Mouse (Mus musculus) heart, adult 8-10 months (tissue): ENCODE results near the gene Phlpp1. TPM values are rescaled to one million over a fixed set of nuclear protein-coding genes. Genes with fewer than 3 reads are reported as not detected.
A peak's percentile ranks its signal among the peaks of the same experiment; 100 is the strongest.

Source experiments
- DNase-seq: peaks from one replicate; pipeline ENCODE4 v3.0.0; 2022; ENCODE audit warnings: low spot score
- total RNA-seq, 4 experiments: library from RNA; stranded (reverse); gene quantifications; 2 replicates each; pipeline ENCODE4 v1.2.4; 2022

Phlpp1 gene
- total RNA-seq, 4 experiments from 2014 or later: 15.4 to 17.3 (median 16.4) TPM

DNA sequence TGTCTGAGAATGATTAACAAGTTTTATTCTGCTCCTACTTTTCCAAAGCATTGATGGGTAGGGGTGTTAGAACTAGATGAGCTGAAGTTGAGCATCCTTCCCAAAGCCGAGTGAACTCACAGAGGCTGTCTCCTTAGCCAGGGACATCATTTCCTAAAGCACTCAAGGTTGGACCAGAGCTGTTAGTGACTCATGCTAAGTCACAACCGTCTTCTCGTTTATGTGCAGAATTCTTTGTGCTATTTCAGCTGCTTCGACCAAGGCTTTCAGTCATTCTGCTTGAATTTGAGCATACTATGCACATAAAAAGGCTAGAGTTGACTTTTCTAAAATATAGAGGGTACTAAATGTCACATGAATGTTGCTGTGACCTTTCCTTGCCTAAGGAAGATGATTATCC is 142.9 kb downstream of the Phlpp1 start:
- DNase-seq: no peak

- peak; percentile 78 for DNase-seq
These were observed 145.2 kb downstream of the Phlpp1 start for GRCm38 (mm10) chr1:106316641-106317304.

DNA sequence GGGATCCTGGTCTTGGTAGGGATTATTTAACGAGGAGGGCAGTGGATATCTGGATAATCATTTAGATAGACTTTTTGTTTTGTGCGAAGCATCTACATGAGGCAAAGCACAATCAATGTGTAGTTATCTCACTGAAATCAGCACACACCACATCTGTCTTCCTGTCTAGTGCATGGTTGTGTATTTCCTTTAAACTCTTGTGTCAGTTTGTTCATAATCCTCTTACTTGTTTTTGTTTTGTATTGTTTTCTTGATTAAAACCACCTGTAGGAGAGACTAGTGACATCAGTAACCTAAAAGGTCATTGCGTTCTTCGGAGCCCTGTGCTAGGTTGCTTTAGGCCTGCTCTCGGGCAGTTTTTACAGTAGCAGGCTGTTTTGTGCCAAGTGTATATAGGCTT is 146.8 kb downstream of the Phlpp1 start:
- no peak for DNase-seq

GRCm38 (mm10) chr1:106320583-106320982 is 149.0 kb downstream of the Phlpp1 start:
- DNase-seq: no peak

DNA sequence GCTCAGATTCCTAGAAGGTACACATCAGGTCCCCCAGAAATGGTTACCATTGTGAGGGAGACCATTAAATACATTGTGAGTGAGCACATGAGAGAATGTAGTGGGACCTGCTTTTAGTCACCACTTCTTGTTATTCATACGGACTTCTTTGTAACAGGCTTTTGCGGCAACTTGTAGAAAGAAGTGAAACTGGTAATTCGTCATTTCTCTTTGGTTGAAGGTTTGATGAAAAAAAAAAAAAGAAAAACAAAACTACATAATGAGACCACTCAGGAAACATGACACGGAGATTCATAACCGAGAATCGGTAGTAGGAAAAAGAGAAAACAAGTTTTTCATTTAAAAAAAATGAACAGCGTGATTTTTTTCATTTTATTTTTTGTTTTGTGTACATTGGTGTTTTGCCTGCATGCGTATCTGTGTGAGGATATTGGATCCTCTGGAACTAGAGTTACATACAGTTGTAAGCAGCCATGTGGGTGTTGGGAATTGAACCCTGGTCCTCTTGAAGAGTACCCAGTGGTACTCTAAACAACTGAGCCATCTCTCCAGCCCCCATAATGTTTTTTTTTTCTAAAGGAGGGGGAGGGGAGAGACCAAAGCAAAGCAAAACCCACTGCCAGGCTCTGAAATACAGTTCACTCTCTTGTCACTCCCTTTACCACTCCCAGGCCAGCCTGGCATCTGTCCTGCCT is 150.0 kb downstream of the Phlpp1 start:
- DNase-seq: no peak

GRCm38 (mm10) chr1:106326691-106327090 is 155.1 kb downstream of the Phlpp1 start:
- DNase-seq: no peak

DNA sequence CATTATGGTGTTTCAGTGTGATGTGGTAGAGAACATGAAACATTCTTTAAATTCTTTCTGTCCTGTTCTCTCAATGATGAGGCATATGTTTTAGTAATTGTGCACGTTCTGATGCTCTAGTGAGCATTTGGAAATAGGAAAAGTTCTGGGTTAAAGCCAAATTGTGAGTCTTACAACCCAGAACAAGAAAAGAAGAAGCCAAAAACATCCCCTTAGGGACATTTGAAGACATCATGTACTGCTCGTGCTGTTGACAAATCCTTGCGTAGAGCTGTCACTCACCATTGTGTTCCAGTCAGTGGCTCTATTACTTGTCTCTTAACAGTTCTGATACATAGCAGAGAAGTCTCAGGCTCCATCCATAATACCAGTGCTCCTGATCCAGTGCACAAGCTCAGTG is 170.5 kb downstream of the Phlpp1 start:
- no peak for DNase-seq

DNA sequence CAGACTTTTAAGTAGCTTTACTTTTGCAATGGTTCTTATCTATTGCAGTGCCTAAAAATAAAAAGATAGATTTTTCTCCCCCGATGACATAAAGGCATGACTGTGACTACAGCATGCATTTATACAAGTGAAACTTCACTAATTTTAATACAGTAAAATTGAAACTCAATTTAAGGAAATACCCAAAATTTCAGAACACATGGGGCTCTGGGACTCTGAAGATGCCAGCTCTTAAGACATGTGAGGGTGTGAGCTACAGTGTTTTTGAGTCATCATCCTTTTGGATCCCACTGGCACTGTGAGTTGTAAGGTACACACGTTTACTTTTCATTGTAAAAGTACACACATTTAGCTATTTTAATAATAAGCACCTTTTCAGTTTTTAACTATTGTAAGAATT is 173.7 kb downstream of the Phlpp1 start:
- DNase-seq: no peak

GRCm38 (mm10) chr1:106346776-106347175 is 175.2 kb downstream of the Phlpp1 start:
- no peak for DNase-seq

DNA sequence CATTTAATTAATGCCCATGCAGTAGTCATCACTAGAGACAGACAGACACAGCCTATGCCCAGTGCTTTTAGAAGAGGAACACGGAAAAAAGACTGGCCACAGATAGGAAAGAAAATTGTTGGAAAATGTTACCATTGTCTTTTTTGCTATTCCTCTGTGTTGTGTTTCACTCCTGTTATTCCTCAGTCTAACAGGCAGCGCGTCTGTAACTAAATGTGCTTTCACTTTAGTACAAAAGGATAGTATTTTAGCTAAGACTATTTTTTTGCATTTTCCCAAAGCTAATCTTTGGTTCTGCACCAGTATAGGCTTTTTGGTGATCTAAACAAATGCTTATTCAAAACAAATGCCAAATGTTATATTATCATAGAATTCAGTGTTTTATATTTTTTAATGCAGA is 177.6 kb downstream of the Phlpp1 start:
- DNase-seq: no peak

DNA sequence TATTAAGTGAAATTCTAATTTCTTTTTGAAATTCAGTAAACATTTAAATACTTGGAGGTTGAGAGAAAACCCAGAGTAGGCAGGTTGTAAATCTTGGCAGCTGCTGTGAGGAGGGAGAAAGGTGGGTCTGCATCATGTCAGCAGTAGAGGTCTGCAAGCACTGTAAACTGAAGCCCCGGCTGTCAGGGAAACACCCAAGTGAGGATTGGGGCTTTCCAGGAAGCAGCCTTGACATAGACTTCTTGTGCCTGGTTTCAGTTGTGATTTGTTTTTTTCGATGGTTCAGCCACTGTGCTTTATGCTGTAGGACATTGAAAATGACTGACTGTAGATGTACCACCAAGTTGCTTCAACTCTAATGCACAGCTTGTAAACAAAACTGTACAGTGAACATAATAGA is 180.0 kb downstream of the Phlpp1 start:
- DNase-seq: no peak

DNA sequence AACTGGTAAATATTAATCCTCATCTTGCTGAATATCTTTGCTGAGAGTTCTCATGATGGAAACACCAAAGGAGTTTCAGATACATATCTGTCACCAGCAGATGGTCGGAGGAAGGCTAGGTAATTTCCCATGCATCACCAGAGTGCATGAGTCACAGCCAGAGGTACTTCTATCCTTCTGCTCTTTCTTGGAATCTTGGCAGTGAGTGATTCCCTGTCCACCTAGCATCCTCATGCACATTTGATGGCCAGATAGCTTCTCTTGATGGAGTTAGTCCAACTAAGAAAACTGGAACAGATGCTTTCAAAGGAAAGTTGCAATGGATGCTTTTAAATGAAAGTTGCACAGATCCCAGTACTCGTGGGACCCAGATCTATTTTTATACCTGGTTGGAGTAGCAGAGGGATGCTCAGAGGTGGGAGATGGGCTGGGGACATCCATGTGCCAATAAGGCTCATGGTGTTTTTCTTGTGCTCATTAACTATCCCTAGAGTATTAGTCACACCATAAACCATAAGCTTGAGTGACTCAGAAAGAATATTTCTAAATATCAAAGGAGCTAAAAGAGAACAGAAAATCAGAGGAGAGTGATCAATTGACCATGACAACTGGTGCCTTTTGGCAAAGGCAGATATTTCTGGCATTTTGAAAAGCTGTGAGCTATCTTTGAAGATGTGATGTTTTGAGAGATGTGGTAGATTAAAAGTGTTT is 181.4 kb downstream of the Phlpp1 start:
- no peak for DNase-seq

DNA sequence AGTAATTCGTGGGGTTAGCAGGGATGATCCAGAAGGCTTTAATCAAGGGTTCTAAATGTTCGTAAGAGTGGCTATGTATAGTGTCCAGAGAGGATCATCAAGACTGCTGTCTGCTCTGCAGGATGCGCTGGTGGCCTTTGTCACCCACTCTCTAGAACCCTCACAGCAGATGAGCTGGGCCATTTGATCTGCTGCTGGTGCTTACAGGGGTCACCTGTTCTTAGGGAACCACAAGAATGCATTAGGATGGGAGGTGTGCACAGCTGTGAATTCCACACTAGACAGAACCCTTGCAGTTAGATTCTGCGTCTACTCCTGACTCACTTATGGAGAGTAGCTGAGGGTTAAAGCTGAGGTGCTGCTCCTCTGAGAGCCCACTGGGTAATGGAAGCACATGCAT is 182.4 kb downstream of the Phlpp1 start:
- DNase-seq: no peak

DNA sequence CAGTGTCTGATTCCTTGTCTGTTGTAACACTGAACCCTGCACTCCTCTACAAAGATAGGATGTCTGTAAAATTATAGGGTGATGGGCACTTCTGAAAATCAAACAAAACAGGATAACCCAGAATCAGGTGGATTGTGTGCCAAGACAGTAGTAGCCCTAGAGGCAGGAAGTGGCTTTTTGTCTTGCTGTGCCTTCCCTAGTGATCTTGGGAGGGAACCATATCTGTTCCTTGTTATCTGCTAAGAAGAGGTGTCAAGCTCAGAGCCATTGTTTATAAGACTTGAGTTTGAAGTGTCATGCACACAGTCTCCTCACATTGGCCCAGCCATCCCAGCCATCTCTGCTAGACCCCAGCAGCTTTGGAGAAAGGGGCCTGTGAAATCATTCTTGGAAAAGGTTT is 187.9 kb downstream of the Phlpp1 start:
- no peak for DNase-seq

DNA sequence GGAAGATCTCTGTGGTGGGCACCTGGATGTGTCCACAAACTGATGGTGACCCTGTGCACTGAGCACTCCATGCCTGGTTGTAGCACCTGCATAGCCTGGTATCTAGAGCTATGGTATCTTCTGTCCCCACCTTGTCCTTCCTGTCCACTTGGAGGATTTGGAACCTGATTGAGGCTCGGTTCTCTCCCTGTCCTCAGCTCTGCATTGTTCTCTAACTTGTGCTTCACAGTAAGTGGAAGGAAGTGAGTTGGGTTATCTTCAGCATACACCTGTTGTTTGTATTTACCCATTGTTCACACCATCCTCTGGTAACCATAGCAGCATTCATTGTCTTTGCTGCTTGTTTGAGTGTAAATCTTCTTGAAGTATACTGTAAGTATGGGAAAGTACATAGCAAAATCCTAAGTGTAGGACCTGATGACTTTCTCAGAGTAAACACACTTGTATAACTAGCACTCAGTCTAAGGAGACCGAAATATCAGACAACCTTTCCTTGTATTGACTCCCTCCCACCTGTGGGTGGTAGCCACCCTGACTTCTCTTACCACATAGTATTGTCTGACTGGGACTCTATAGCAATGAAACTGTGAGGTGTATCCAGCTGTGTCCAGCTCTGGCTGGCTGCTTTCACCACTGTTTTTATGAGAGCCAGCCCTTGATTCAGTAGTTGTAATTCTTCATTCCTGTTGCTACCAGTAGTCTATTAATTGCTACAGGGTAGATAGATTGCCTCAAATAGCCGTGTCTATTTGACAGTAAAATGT is 191.5 kb downstream of the Phlpp1 start:
- DNase-seq: peak; percentile 19

GRCm38 (mm10) chr1:106369330-106369729 is 197.8 kb downstream of the Phlpp1 start:
- DNase-seq: no peak

DNA sequence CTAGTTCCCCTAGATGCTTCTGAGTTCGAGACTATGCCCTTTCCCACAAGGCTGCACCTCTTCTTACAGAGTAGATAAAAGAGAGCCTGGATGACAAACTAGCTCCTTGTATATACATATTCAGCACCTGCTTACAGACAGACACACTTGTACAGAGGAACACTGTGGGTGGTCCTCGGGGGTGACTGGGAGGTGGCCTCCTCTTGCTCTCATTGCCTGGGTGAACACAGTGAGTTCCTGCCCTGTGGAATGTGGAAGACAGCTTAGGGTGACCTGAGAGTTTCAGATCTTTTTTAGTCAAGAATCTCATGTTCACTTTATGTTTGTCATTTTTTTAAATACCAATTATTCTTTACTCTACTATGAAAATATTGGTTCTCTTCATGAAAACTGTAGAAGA is 200.9 kb downstream of the Phlpp1 start:
- no peak for DNase-seq

DNA sequence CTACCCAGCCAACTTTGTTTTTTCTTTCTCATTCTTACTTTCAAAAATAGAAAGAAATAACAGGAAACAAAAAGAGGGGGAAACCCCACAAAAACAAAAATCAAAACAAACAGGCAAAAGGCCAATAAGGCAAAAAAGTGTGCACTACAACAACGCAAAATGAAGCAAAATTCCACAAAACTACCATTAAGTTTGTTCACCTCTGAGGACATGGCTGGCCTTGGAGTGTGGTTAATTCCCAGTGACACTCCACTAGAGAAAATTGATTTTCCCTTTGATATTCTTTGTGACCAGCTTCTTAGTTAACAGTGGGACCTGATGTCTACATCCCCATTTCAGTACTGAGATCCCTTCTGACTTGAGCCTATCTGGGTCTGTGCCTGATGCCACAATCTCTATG is 202.1 kb downstream of the Phlpp1 start:
- DNase-seq: no peak

- peak; percentile 19 for DNase-seq
These were observed 202.7 kb downstream of the Phlpp1 start for GRCm38 (mm10) chr1:106374274-106374673.

- no peak for DNase-seq
These were observed 203.4 kb downstream of the Phlpp1 start for GRCm38 (mm10) chr1:106374971-106375370.

- DNase-seq: no peak
These were observed 204.5 kb downstream of the Phlpp1 start for GRCm38 (mm10) chr1:106376003-106376402.

DNA sequence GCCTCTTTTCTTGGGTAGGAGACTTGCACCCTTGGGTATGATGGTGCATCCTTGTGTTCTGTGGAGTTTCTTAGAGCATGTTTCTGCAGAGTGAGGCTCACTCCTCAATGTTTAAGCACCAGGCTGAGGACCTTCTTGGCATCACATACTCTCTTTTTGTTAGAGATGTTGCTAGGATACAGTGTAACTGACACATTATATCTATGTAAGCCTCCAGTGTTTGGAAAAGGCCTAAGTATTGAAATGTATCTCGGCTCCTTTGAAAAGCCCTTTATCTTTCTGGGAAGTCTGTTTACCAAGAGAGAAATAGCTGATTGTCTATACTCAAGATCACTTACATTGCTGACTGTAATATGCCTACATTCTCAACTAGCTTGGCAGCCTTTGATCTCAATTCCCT is 208.9 kb downstream of the Phlpp1 start:
- no peak for DNase-seq
